Mouse (Mus musculus) midbrain, postnatal 0 days (tissue): ENCODE measurements around the gene Pla2g4b. TPM values are rescaled to one million over a fixed set of nuclear protein-coding genes. Genes with fewer than 3 reads are reported as not detected.

ENCODE experiments used
- ATAC-seq: fragments of 200-750 bp; cut with Nextera tagmentation; 2 replicates; pipeline ENCODE4 v1.8.0; 2017; ENCODE audit warnings: moderate number of reproducible peaks, mild to moderate bottlenecking, moderate TSS enrichment, moderate library complexity; ENCODE audit not compliant: low FRiP score
- DNase-seq: peaks from one replicate; pipeline ENCODE4 v3.0.0-alpha.2; 2015; ENCODE audit warnings: low spot score
- H3K27ac ChIP-seq: fragments of 300-500 bp; sonication (generic); 2 replicates; pipeline ENCODE4 v1.5.1; 2014; ENCODE audit warnings: low read depth, mild to moderate bottlenecking, low read length, mixed read lengths
- H3K27me3 ChIP-seq: fragments of 300-500 bp; sonication (generic); 2 replicates; pipeline ENCODE4 v1.6.1; 2014; ENCODE audit warnings: low read length, control low read depth, mixed read lengths; ENCODE audit not compliant: insufficient read depth
- H3K36me3 ChIP-seq: fragments of 300-500 bp; sonication (generic); 2 replicates; pipeline ENCODE4 v1.6.1; 2014; ENCODE audit warnings: low read length, control low read depth, mixed read lengths; ENCODE audit not compliant: insufficient read depth
- H3K4me1 ChIP-seq: fragments of 300-500 bp; sonication (generic); 2 replicates; pipeline ENCODE4 v1.6.1; 2014; ENCODE audit warnings: mild to moderate bottlenecking, control low read depth, antibody characterized with exemption, low read length, mixed read lengths; ENCODE audit not compliant: insufficient read depth
- H3K4me2 ChIP-seq: fragments of 300-500 bp; sonication (generic); 2 replicates; pipeline ENCODE4 v1.6.1; 2014; ENCODE audit warnings: low read depth, mild to moderate bottlenecking, low read length, mixed read lengths; ENCODE audit not compliant: poor library complexity, severe bottlenecking
- H3K4me3 ChIP-seq: fragments of 300-500 bp; sonication (generic); 2 replicates; pipeline ENCODE4 v1.5.1; 2014; ENCODE audit warnings: low read depth, mild to moderate bottlenecking, low read length, moderate library complexity
- H3K9ac ChIP-seq: fragments of 300-500 bp; sonication (generic); replicated peaks from 2 replicates; pipeline ENCODE4 v1.6.1; 2014; ENCODE audit warnings: mild to moderate bottlenecking, low read length, moderate library complexity, mixed read lengths; ENCODE audit not compliant: poor library complexity, severe bottlenecking
- H3K9me3 ChIP-seq: fragments of 300-500 bp; sonication (generic); 2 replicates; pipeline ENCODE4 v1.6.1; 2016; ENCODE audit warnings: low read length, control low read depth
- CTCF ChIP-seq: IDR thresholded peaks from 2 replicates; pipeline ENCODE4 v1.5.1; 2016; ENCODE audit warnings: antibody characterized with exemption, mild to moderate bottlenecking
- WGBS: fragments of 180-500 bp; shearing (Covaris S2); extraction: QIAGEN DNeasy Blood & Tissue Kit; methylation state at CpG from one replicate; pipeline ENCODE4 v1.1.7; 2014; 5-methylcytosine and 5-hydroxymethylcytosine counted together
- polyA plus RNA-seq: library from polyadenylated mRNA; unstranded; fragments of >200 nt; fragmentation: Nextera tagmentation; extraction: Ambion mirVana; gene quantifications from 2 replicates; pipeline ENCODE4 v1.2.1, GENCODE M21; 2015
- total RNA-seq: library from RNA; depleted of rRNA; stranded (reverse); fragments of >200 nt; gene quantifications from 2 replicates; pipeline ENCODE4 v1.2.3, GENCODE M21; 2014

The Pla2g4b gene
- total and polyA plus RNA-seq, 2 experiments from 2014 or later = 0.20 to 4.9 TPM

DNA sequence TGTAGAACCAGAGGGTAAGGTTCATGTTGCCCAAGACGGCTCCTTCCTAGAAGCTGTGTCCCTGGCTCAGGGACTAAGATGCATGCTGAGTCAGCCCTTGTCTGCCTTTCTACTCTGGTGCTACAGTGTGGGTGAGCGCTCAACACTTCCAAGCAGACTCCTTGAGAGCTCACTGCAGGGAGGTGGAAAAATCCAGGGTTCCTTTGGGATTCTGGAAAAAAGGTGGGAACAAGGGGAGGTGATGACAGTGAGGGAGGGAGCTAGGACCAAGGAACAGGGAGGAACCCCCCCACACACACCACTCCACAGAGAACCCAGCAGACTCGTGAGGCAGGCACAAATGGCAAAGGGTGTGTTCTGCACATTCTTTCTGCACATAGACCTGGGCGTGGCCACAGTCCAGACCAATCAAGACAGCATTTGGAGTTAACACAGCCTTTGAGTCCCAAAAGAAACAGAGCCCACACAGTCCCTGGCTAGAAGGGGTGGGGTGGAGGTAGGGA lies 10.9 kb downstream of the Pla2g4b start:
- Histone ChIP-seq H3K27me3 (no peaks in the 10 kb centered on the region), H3K9me3 (no peaks in the 10 kb centered on the region), H3K27ac (no peak overlapping the region), H3K36me3 (peaks cover 22% of the 10 kb centered on the region), H3K4me3 (no peak overlapping the region), H3K9ac (no peak overlapping the region), H3K4me1 (no peaks in the 10 kb centered on the region), H3K4me2 (no peak overlapping the region)
- no peak for ATAC-seq
- WGBS = 67% methylated on average over 4 of the region's 4 CpGs
- no peak for TF ChIP-seq CTCF
- no peak for DNase-seq

DNA sequence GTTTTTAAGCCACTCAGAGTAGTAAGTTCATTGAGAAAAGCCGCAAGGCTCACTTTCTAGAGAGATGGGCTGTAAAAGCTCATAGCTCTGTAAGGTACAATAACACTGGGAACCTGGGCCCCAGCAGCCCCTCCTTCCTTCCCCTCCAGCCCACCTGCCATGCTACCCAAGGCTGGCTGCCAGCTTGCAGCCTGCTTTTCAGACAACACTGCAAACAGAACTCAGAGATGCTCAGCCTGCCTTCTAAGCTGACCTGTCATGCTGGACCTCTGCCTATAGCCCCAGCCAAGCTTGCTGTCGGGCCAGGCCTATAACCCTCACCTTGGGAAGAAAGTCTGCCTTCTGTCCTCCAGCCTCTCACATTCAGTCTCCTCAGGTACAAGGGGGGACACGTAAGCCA lies 11.5 kb downstream of the Pla2g4b start:
- H3K27ac ChIP-seq = no peak overlapping the region
- no peak for ATAC-seq
- H3K4me2 ChIP-seq = no peak overlapping the region
- DNase-seq = no peak
- H3K4me1 ChIP-seq = no peaks in the 10 kb centered on the region
- WGBS = 83% methylated on average over 3 of the region's 3 CpGs
- no peak overlapping the region for H3K9ac ChIP-seq
- H3K9me3 ChIP-seq = no peaks in the 10 kb centered on the region
- no peak overlapping the region for H3K4me3 ChIP-seq
- TF ChIP-seq CTCF = no peak
- H3K36me3 ChIP-seq = peaks cover 17% of the 10 kb centered on the region
- H3K27me3 ChIP-seq = no peaks in the 10 kb centered on the region

DNA sequence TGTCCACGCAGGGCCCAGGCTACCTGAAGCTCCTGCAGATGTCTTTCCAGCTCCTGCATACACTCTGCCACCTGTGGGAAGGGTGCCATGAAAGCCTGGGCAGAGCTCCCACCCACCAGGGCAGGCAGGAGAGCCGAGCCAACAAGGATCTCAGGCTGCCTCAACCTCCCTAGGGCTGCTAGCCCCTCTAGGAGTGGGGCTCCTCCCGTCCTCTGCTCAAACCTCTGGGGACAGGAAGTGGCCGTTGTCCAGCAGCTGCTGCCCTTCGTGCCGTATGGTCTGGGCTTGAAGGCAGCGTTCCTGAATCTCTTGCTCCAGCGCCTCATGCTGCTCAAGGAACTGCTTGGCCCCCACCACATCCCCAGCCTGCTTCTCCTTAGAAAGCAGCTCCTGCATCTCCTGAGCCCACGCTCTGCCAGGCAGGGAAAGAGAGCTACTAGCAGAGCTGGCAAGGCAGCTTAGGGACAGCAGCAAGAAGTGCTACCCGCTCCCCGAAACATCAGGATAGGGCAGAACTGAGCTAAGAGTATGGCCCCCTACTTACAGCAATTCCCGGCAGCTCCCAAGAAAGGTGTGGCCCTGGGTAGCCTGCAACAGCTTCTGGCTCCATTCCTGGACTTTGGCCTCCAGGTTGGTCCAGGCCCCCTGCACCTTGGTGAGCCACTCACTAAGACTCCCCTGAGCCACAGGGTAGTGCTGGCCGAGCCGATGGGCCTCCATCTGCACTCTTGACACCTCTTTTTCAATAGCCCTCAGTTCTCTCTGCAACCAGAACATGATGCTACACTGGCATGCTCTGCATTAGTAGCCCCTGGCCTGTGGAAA lies 13.5 kb downstream of the Pla2g4b start:
- ATAC-seq (no peak), DNase-seq (no peak)
- no peaks in the 10 kb centered on the region for H3K4me1 ChIP-seq
- 74% methylated on average over 14 of the region's 14 CpGs for WGBS
- H3K4me3 ChIP-seq = no peak overlapping the region
- no peak overlapping the region for H3K4me2 ChIP-seq
- H3K9me3 ChIP-seq = no peaks in the 10 kb centered on the region
- H3K27ac ChIP-seq = no peak overlapping the region
- no peaks in the 10 kb centered on the region for H3K27me3 ChIP-seq
- no peak for TF ChIP-seq CTCF
- peaks cover 4% of the 10 kb centered on the region; the same call in 1 of the 2 replicates for H3K36me3 ChIP-seq
- H3K9ac ChIP-seq = no peak overlapping the region

DNA sequence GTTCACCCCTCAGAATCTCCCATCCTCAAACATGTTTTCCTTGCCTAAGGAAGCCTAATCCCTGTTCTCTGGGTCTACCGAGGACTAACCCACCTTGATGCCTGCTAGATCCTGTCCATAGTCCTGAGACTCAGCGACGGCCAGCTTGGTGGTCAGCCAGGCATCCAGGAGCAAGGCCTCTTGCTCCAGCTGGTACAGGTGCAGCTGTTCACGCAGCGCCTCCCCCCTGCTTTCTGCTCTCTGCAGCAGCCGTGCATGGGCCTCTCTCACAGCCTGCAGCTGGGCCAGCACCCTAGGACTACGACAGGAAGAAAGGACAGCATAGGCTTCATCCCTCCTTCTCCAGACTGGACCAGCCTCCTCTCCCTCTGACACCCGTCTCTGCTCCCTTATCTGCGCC lies 15.0 kb downstream of the Pla2g4b start:
- Histone ChIP-seq H3K36me3 (no peaks in the 10 kb centered on the region), H3K4me1 (no peaks in the 10 kb centered on the region), H3K9me3 (no peaks in the 10 kb centered on the region), H3K4me3 (no peak overlapping the region), H3K9ac (no peak overlapping the region), H3K27ac (no peak overlapping the region), H3K4me2 (no peak overlapping the region), H3K27me3 (no peaks in the 10 kb centered on the region)
- no peak for TF ChIP-seq CTCF
- no peak for DNase-seq
- no peak for ATAC-seq
- 79% methylated on average over 9 of the region's 9 CpGs for WGBS

DNA sequence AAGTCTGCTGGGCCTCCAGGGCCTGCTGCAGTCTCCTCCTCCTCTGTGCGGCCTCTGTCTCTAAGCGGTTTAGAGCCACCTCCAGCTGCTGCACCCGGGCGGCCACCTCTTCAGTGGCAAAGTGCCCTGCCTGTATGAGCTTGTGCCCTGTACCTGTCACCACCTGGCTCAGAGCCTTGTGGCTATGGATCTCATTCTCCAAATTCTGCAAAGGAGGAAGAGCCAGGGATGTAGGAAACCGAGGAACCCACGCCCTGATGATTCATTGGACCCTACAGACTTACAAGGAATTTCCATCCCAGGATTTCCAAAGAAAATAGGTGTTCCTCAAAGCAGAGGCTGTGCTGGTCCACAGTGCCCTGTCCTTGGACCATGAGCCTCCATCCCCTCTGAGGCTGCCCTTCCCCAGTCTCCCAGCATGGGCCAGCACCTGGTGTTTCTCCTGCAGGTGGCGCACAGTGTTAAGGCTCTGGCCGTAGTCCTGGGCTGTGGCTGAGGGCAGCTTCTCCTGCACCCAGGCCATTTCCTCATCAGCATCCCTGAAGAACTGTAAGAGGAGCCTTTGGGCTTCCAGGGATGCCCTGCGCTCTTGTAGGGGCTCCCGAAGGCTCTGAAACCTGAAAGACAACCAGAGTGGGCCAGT lies 16.5 kb downstream of the Pla2g4b start:
- Histone ChIP-seq H3K9me3 (no peaks in the 10 kb centered on the region), H3K27ac (no peak overlapping the region), H3K27me3 (no peaks in the 10 kb centered on the region), H3K4me1 (no peaks in the 10 kb centered on the region), H3K36me3 (no peaks in the 10 kb centered on the region), H3K4me3 (no peak overlapping the region), H3K4me2 (no peak overlapping the region), H3K9ac (no peak overlapping the region)
- 54% methylated on average over 10 of the region's 10 CpGs for whole genome bisulfite sequencing
- peak; percentile 33 for DNase-seq
- TF ChIP-seq CTCF = peak; percentile 65
- ATAC-seq = no peak

DNA sequence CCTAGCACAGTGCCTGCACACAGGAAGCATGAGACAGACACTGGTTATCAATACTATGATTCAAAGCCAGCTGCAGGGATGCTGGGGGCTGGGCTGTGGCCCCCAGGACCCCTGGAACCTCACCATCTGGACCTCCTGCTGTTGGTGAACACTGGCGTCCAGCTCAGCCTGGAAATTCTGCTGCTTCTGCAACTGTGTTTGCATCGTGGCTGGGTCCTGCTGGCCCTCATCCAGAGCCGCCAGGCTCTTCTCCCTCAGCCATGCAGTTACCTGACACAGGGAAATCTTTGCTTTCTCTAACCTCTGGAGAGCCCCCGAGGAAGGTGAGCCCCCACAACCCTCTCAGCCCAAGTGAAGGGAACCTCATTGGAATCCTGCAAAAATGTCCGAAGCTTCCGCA lies 18.2 kb downstream of the Pla2g4b start:
- no peak for ATAC-seq
- H3K4me2 ChIP-seq = no peak overlapping the region
- H3K4me3 ChIP-seq = no peak overlapping the region
- H3K27me3 ChIP-seq = no peaks in the 10 kb centered on the region
- H3K36me3 ChIP-seq = no peaks in the 10 kb centered on the region
- DNase-seq = no peak
- no peaks in the 10 kb centered on the region for H3K4me1 ChIP-seq
- no peak overlapping the region for H3K9ac ChIP-seq
- WGBS = 64% methylated on average over 6 of the region's 6 CpGs
- H3K27ac ChIP-seq = no peak overlapping the region
- TF ChIP-seq CTCF = no peak
- no peaks in the 10 kb centered on the region for H3K9me3 ChIP-seq
